Mouse (Mus musculus) A20 (cell line): ENCODE measurements around the gene Rexo1.

Experiments used
- DNase-seq: peaks from one replicate; pipeline ENCODE4 v3.0.0-alpha.2; 2011; ENCODE audit warnings: low read depth, low spot score

Gene Rexo1

GRCm38 (mm10) chr10:80557346-80557965, 3.9 kb downstream of the Rexo1 start:
- DNase-seq = peak; percentile 56

- DNase-seq = no peak
Observed at GRCm38 (mm10) chr10:80553997-80554396, 7.4 kb downstream of the Rexo1 start.

DNA sequence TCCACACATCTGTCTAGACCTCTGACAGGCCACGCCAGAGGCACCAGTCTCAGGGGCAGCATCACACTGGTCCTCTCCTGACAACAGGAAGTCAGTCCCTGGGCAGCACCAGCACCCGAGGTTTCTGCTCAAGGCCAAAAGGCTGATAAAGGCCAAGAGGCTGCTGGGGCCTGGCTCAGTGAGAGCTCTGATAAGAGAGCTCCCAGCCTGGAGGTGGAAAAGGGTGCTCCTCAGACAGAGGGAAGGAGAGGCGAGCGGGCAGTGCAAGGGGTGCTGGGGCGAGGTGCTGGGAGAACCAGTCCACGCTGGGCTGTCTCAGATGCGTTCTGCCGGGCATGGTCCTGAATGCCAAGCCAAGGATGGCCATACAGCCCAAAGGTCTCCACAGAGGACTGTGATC, 7.8 kb downstream of the Rexo1 start:
- DNase-seq = no peak

- DNase-seq = no peak
Observed at GRCm38 (mm10) chr10:80552364-80552763, 9.0 kb downstream of the Rexo1 start.

- DNase-seq = no peak
Observed at GRCm38 (mm10) chr10:80549279-80549678, 12.1 kb downstream of the Rexo1 start.

DNA sequence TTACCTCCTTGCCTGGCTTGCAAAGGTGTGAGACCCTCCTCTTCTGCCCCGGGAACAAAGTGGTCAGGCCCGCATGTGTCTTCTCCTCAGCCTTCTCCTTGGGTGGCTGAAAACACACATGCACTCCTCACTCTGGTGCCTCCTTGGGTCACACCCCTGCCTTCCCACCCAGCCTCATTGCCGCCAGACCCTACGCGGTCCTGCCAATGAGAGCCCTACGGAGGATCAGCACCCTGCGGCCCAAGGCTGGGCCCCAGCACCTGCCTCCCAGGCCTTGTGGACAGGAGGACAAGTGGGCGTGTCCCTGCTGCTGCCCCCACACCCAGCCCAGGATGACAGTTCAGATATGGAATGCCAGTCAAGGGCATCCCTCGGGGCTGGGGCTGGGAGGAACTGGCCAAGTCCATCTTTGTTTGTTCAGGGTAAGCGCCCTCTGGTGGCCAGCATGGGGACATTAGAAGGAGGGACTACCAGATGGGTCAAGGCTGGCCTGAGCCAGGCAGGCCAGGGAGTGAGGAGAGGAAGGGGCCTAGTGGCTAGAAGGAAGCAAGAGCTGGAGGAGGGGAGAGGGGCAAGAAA, 12.8 kb downstream of the Rexo1 start:
- DNase-seq = peak; percentile 46

DNA sequence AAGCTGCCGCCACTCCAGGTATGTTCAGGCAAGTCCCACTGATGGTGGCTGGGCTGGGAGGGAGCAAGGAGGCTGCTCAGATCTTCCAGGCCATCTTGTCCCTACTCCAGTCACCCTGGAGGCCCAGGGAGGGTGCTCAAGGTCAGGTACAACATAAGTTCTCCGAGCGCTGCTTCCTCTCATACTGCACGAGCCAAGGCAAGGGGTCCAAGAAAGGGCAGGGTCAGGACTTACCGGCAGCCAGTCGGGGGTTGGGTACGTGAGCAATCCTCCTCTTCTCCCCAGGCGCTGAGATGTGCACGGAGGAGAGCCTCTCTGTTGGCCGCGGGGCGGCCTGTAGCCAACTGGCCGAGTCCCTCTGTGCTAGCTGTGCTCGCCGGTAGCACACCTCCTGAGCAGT, 13.8 kb downstream of the Rexo1 start:
- no peak for DNase-seq

GRCm38 (mm10) chr10:80546945-80547344, 14.4 kb downstream of the Rexo1 start:
- no peak for DNase-seq

GRCm38 (mm10) chr10:80545590-80545989, 15.8 kb downstream of the Rexo1 start:
- no peak for DNase-seq

- DNase-seq = no peak
Observed at GRCm38 (mm10) chr10:80543873-80544272, 17.5 kb downstream of the Rexo1 start.

DNA sequence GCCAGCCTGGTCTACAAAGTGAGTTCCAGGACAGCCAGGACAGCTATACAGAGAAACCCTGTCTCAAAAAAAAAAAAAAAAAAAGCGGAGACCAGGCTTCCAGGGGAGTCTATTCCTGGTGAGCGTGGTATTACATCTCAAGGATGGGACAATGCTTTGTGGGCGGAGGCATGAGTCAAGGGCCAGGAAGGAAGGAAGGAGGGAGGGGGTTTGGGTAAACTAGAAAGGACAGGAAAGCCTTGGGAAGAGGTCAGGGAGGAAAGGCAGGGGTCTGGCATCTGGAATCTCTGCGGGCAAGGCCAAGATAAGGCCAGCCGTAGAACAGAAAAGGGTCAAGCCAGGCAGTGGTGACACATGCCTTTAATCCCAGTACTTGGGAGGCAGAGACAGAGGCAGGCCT, 21.9 kb downstream of the Rexo1 start:
- no peak for DNase-seq

DNA sequence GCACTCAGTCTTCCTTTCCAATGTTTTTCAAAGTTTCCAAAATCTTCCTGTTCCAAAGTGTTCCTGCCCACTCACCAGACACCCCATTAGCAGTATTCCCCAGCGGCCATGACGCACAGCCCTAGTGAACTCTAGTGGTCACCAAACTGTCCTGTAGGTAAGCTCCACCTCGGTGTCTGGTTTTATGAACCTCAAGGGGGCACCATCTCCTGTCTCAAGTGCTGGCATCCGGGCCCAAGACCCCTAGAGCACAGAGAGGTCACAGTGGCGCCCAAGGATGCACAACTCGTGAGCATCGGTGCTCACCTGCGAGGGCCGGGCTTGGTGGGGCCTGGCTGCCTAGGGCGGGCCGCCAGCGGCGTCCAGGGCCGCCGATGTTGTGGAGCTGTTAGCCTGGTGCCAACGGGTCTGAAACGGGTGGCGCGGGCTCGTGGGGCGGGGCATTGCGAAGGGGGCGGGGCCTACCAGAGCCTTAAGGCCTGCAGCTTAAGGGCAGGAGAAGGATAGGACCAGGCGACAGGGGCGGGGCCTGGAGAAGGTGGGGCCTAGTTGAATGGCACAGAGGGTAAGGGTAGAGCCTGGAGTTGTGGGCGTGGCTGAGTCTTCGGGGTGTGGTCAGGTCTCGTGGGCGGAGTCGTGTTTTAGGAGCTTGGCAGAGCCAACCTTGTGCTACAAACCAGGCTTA, 22.5 kb downstream of the Rexo1 start, which contains the start of gene Atp8b3:
Gene Atp8b3, minus strand, starts transcription at position 415 of the 685 bp plus-strand sequence.
- peak; percentile 99 for DNase-seq

- peak; percentile 40 for DNase-seq
Observed at GRCm38 (mm10) chr10:80538180-80538579, 23.2 kb downstream of the Rexo1 start.

DNA sequence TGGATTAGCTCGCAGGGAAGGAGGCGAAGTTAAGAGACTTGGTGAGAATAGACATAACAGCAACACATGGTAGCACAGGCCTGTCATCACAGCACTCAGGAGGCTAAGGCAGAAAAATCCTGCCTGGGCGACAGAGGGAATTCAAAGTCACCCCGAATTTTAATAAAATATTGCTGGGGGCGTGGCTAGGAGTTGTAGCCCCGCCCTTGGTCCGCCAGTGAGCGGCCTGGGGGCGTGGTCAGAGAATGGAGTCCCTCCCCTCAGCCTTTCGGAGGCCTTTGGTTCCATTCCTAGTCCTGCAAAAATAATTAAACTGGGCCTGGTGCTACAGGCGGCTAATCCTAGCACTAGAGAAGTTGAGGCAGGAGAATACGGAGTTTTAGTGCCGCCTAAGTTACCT, 25.6 kb downstream of the Rexo1 start:
- DNase-seq = peak; percentile 72

GRCm38 (mm10) chr10:80535071-80535470, 26.3 kb downstream of the Rexo1 start:
- DNase-seq = peak; percentile 84

GRCm38 (mm10) chr10:80533704-80534103, 27.7 kb downstream of the Rexo1 start:
- peak; percentile 54 for DNase-seq

- DNase-seq = no peak
Observed at GRCm38 (mm10) chr10:80532783-80533182, 28.6 kb downstream of the Rexo1 start.

DNA sequence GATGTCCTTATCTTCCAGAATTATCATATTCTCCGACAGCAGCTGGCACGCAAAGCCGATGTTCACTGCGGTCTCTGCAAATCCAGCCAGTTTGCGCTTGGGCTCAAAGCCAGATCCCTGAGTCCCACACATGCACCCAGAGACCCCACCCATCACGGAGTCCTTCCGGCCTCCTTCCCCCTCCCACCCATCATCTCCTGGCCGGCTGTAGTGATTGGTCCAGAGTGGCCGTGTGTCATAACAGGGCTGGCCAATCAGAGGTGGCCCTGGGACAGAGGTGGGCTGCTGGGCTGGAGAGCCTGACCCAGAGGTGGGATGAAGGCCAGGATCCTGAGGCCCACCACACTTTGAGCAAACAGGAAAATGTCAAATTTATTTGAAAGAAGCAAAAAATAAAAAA, 35.2 kb downstream of the Rexo1 start:
- DNase-seq = no peak

DNA sequence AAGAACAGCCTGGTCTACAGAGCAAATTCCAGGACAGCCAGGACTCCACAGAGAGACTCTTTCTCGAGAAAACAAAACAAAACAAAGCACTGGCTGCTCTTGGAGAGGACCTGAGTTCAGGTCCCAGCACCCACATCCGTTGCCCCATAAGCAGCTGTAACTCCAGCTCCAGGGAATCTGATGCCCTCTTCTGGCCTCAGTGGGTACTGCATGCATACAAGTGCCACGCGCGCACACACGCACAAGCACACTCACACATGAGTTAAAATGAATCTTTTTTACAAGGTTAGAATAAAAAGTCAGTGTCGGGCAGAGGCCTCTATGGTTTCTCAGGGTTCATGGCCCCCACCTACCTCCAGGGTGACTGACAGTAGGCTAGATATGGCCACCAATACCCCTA, 38.1 kb downstream of the Rexo1 start:
- peak; percentile 55 for DNase-seq

- no peak for DNase-seq
Observed at GRCm38 (mm10) chr10:80519287-80519686, 42.1 kb downstream of the Rexo1 start.

- no peak for DNase-seq
Observed at GRCm38 (mm10) chr10:80513739-80514138, 47.6 kb downstream of the Rexo1 start.

DNA sequence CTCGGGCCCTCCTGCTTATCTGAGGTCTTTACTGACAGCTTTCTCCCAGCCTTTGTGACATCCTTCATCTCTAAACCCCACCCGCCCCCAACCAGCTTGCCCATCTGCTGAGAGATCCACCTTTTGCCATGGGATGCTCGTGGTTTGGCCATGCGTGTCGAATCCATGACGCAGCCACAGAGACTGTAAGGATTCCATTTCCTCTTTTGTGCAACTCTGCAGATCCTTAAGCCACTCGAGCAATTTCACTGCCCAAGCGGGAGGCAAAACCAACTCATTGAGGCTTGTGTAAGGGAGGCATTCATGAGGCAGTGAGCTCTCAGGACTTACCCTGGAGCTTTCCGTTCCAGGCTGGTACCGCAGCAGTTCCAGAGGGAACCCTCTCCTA, 51.1 kb downstream of the Rexo1 start:
- no peak for DNase-seq
